Mouse (Mus musculus) olfactory bulb, adult 2 months (tissue): ENCODE data around the gene Paqr8.

ENCODE experiments used
- CTCF ChIP-seq: fragments of 200-500 bp; IDR thresholded peaks from 2 replicates; pipeline ENCODE4 v1.5.1; 2012; ENCODE audit warnings: low read depth, mild to moderate bottlenecking, low read length, moderate library complexity; ENCODE audit not compliant: insufficient read depth
- POLR2A ChIP-seq: fragments of 200-500 bp; IDR thresholded peaks from 2 replicates; pipeline ENCODE4 v1.6.1; 2012; ENCODE audit warnings: mild to moderate bottlenecking, low read depth, low read length, moderate library complexity; ENCODE audit not compliant: insufficient read depth

GRCm38 (mm10) chr1:20870887-20871286 is 19.5 kb upstream of the Paqr8 start:
- TF ChIP-seq CTCF (no peak), POLR2A (no peak)
